Mouse (Mus musculus) embryonic facial prominence, embryonic 12.5 days (tissue): ENCODE results near the gene Arfip1. TPM values are rescaled to one million over a fixed set of nuclear protein-coding genes. Genes with fewer than 3 reads are reported as not detected.
A peak's percentile ranks its signal among the peaks of the same experiment; 100 is the strongest.

Source experiments
- ATAC-seq: fragments of 200-750 bp; cut with Nextera tagmentation; 2 replicates; pipeline ENCODE4 v1.8.0; 2017; ENCODE audit not compliant: insufficient number of reproducible peaks, insufficient read depth, low FRiP score, low TSS enrichment
- H3K27ac ChIP-seq: fragments of 300-500 bp; sonication (generic); 2 replicates; pipeline ENCODE4 v1.5.1; 2016; ENCODE audit warnings: mild to moderate bottlenecking
- H3K27me3 ChIP-seq: fragments of 300-500 bp; sonication (generic); 2 replicates; pipeline ENCODE4 v1.6.1; 2016; ENCODE audit warnings: mild to moderate bottlenecking, moderate library complexity
- H3K36me3 ChIP-seq: fragments of 300-500 bp; sonication (generic); 2 replicates; pipeline ENCODE4 v1.6.1; 2016; ENCODE audit warnings: mild to moderate bottlenecking
- H3K4me1 ChIP-seq: fragments of 300-500 bp; sonication (generic); 2 replicates; pipeline ENCODE4 v1.6.1; 2016
- H3K4me2 ChIP-seq: fragments of 300-500 bp; sonication (generic); replicated peaks from 2 replicates; pipeline ENCODE4 v1.6.1; 2016; ENCODE audit warnings: mild to moderate bottlenecking, moderate library complexity
- H3K4me3 ChIP-seq: fragments of 300-500 bp; sonication (generic); 2 replicates; pipeline ENCODE4 v1.5.1; 2016; ENCODE audit warnings: mild to moderate bottlenecking
- H3K9ac ChIP-seq: fragments of 300-500 bp; sonication (generic); 2 replicates; pipeline ENCODE4 v1.6.1; 2016; ENCODE audit warnings: mild to moderate bottlenecking, moderate library complexity
- H3K9me3 ChIP-seq: fragments of 300-500 bp; sonication (generic); 2 replicates; pipeline ENCODE4 v1.6.1; 2016; ENCODE audit warnings: mild to moderate bottlenecking, moderate library complexity
- WGBS: fragments of 180-500 bp; shearing (Covaris S2); methylation state at CpG from one replicate; pipeline ENCODE4 v1.1.7; 2016; 5-methylcytosine and 5-hydroxymethylcytosine counted together
- polyA plus RNA-seq: library from polyadenylated mRNA; unstranded; fragments of >200 nt; fragmentation: Nextera tagmentation; extraction: Ambion mirVana; gene quantifications from 2 replicates; pipeline ENCODE4 v1.2.1, GENCODE M21; 2016

Gene Arfip1
- 35.8 and 39.6 TPM in 2 replicates for polyA plus RNA-seq

DNA sequence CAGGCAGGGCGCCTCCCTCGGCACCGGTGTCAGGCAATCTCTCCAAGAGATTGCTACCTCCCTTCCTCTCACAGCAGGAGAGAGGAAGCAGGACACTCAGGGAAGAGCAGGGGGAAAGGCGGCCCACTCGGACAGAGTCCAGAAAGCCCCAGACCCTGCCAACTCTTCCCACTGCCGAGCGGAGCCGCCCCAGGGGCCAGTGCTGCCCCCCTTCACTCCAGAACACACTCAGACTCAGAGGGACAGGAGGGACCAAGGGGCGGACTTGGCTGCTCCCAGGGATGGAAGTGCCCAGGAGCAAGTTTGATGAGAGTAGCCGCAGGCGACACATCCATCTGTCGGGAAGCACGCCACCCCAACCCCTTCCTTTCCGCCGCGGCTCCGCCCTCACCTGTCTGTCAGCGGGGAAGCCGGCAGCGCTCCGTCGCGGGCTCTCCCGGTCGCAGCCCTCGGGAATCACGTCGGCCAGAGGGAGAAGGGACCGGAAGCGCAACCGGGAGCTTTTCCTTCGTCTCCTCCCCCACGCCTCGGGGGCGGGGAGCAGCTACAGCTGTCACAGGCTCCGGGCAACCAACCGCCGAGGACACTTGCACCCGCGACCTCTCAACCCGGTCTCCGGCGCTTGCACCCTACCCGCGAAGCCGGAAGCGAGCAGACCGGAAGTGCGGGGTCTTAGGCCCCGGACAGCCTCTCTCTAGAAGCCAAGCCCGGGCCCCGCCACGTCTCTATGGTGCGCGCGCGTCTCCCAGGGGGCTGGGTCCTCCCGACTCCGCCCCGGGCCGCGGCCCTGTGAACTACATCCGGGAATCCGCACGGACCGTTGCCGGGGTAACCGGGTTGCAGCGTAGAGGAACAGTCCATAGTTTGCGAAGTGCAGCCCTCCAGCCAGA lies at the start of gene Arfip1:
Gene Arfip1, minus strand, starts transcription at position 603 of the 890 bp plus-strand sequence.
- WGBS = under 1% methylated on average over 60 of the region's 70 CpGs
- Histone ChIP-seq H3K9me3 (no peaks in the 10 kb centered on the region), H3K4me2 (peak within 1 kb of the TSS; percentile 87), H3K4me1 (peaks cover 20% of the 10 kb centered on the region), H3K27ac (peak within 1 kb of the TSS; percentile 84), H3K9ac (peak within 1 kb of the TSS; percentile 87), H3K27me3 (no peaks in the 10 kb centered on the region), H3K4me3 (peak within 1 kb of the TSS; percentile 75), H3K36me3 (no peaks in the 10 kb centered on the region)
- ATAC-seq = peak; percentile 99

GRCm38 (mm10) chr3:84631586-84631985 lies 49.2 kb upstream of the Arfip1 start:
- no peak for ATAC-seq
- Histone ChIP-seq H3K9me3 (no peaks in the 10 kb centered on the region), H3K4me1 (no peaks in the 10 kb centered on the region), H3K27ac (no peak overlapping the region), H3K9ac (no peak overlapping the region), H3K36me3 (no peaks in the 10 kb centered on the region), H3K27me3 (no peaks in the 10 kb centered on the region), H3K4me3 (no peak overlapping the region), H3K4me2 (no peak overlapping the region)
- 95% methylated on average over 9 of the region's 9 CpGs for WGBS

DNA sequence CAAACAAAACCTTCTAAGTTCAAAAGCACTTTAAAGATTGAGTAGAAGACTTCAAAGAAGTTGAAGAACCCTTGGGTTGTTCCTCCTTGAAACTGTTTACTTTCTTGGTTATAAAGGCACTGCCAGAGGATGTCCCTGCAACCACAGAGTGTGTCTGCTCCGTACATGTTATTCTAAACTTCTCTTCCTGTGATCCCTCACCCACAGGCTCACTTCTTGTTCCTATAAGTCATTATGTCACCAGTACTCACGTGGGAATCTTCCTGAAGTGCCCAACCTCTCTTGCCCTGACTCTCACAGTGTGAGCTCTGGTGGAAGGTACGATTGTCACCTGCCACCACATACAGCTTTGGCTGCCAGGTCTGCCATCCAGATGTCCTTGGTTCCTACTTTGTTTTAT lies 39.6 kb upstream of the Arfip1 start:
- H3K4me3 ChIP-seq = no peak overlapping the region
- H3K4me1 ChIP-seq = no peaks in the 10 kb centered on the region
- no peak overlapping the region for H3K27ac ChIP-seq
- H3K27me3 ChIP-seq = no peaks in the 10 kb centered on the region
- H3K9me3 ChIP-seq = no peaks in the 10 kb centered on the region
- no peak for ATAC-seq
- no peak overlapping the region for H3K4me2 ChIP-seq
- no peak overlapping the region for H3K9ac ChIP-seq
- WGBS = 70% methylated on average over 3 of the region's 3 CpGs
- H3K36me3 ChIP-seq = no peaks in the 10 kb centered on the region

GRCm38 (mm10) chr3:84619725-84620124 lies 37.3 kb upstream of the Arfip1 start:
- Histone ChIP-seq H3K4me1 (no peaks in the 10 kb centered on the region), H3K27me3 (no peaks in the 10 kb centered on the region), H3K4me3 (no peak overlapping the region), H3K9me3 (no peaks in the 10 kb centered on the region), H3K4me2 (no peak overlapping the region), H3K36me3 (no peaks in the 10 kb centered on the region), H3K9ac (no peak overlapping the region), H3K27ac (no peak overlapping the region)
- 90% methylated on average over 6 of the region's 6 CpGs for WGBS
- no peak for ATAC-seq

DNA sequence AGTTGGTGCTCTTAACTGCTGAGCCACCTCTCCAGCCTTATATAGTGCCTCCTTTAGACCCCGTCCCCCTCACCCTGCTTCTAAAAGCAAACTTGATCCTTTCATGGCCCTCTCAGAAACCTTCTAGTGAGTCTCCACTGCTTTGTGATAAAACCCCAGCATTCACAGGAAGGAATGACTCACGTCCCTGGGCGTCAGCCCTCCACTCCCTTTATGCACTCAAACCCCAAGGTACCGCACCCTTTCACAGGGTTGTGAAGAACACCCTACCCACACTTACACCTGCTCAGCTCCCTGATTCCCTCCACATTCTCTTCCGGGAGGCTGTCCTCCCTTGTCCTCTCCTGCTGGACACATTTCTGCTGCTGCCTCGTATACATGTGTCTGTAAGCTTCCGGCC lies 36.6 kb upstream of the Arfip1 start:
- H3K36me3 ChIP-seq = no peaks in the 10 kb centered on the region
- no peak overlapping the region for H3K4me3 ChIP-seq
- 95% methylated on average over 7 of the region's 7 CpGs for WGBS
- ATAC-seq = no peak
- H3K27me3 ChIP-seq = no peaks in the 10 kb centered on the region
- H3K27ac ChIP-seq = no peak overlapping the region
- H3K4me2 ChIP-seq = no peak overlapping the region
- H3K4me1 ChIP-seq = no peaks in the 10 kb centered on the region
- no peaks in the 10 kb centered on the region for H3K9me3 ChIP-seq
- no peak overlapping the region for H3K9ac ChIP-seq

- Histone ChIP-seq H3K9ac (no peak overlapping the region), H3K4me2 (no peak overlapping the region), H3K27ac (no peak overlapping the region), H3K9me3 (no peaks in the 10 kb centered on the region), H3K4me1 (no peaks in the 10 kb centered on the region), H3K27me3 (no peaks in the 10 kb centered on the region), H3K4me3 (no peak overlapping the region), H3K36me3 (no peaks in the 10 kb centered on the region)
- no peak for ATAC-seq
- 88% methylated on average over 2 of the region's 2 CpGs for WGBS
These were observed 36.2 kb upstream of the Arfip1 start for GRCm38 (mm10) chr3:84618627-84619026.

- Histone ChIP-seq H3K9me3 (no peaks in the 10 kb centered on the region), H3K27ac (no peak overlapping the region), H3K27me3 (no peaks in the 10 kb centered on the region), H3K4me3 (no peak overlapping the region), H3K4me1 (no peaks in the 10 kb centered on the region), H3K4me2 (no peak overlapping the region), H3K36me3 (no peaks in the 10 kb centered on the region), H3K9ac (no peak overlapping the region)
- WGBS = 38% methylated on average over 7 of the region's 7 CpGs
- no peak for ATAC-seq
These were observed 33.4 kb upstream of the Arfip1 start for GRCm38 (mm10) chr3:84615856-84616225.

- no peaks in the 10 kb centered on the region for H3K36me3 ChIP-seq
- no peak for ATAC-seq
- H3K4me2 ChIP-seq = no peak overlapping the region
- no peak overlapping the region for H3K9ac ChIP-seq
- no peaks in the 10 kb centered on the region for H3K9me3 ChIP-seq
- H3K4me3 ChIP-seq = no peak overlapping the region
- H3K27ac ChIP-seq = no peak overlapping the region
- H3K4me1 ChIP-seq = no peaks in the 10 kb centered on the region
- no peaks in the 10 kb centered on the region for H3K27me3 ChIP-seq
- 24% methylated on average over 5 of the region's 5 CpGs for WGBS
These were observed 32.8 kb upstream of the Arfip1 start for GRCm38 (mm10) chr3:84615050-84615855.

DNA sequence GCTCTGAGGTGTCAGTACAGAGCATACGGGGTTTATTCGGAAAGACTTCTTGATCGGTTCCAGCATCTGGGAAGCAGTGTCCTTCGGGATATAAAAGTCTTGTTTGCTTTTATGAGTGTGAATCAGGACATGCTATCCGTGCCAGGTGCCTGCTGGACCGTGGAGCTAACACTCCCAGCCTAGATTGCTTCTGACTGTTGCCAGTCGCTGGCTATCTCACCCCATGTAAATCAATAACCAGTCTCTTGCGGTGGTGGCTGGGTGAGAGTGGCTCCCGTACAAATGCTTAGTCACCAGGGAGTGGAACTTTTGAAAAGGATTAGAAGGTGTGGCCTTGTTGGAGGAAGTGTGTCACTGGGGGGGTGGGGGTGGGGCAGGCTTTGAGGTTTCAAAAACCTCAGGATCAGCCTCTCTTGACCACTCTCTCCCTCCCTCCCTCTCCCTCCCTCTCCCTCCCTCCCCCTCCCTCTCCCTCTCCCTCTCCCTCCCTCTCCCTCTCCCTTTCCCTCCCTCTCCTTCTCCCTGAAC lies 27.8 kb upstream of the Arfip1 start:
- H3K27me3 ChIP-seq = no peaks in the 10 kb centered on the region
- H3K27ac ChIP-seq = no peak overlapping the region
- WGBS = 84% methylated on average over 9 of the region's 9 CpGs
- no peaks in the 10 kb centered on the region for H3K36me3 ChIP-seq
- H3K4me3 ChIP-seq = no peak overlapping the region
- ATAC-seq = no peak
- no peak overlapping the region for H3K9ac ChIP-seq
- H3K9me3 ChIP-seq = no peaks in the 10 kb centered on the region
- H3K4me2 ChIP-seq = no peak overlapping the region
- H3K4me1 ChIP-seq = no peaks in the 10 kb centered on the region

DNA sequence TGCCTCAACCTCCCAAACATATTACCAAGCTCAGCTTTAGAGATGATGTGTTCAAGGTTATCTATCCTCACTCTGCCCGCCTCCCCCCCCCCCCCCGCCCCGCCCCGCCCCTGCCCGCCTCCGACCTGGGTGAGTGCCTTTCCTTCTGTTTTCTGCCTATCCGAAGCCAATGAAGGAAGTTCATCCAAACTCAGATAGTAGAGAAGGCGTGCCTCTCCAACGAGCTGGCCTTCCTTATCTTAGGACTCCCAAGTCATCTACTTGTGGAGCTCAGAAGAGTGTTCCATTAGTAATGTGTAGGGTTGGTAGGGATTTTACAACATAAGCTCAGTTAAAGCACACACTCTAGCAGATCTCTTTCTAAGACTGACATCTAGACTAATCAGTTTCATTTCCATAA lies 20.8 kb upstream of the Arfip1 start:
- Histone ChIP-seq H3K27ac (no peak overlapping the region), H3K36me3 (no peaks in the 10 kb centered on the region), H3K9ac (no peak overlapping the region), H3K4me3 (no peak overlapping the region), H3K4me1 (no peaks in the 10 kb centered on the region), H3K4me2 (no peak overlapping the region), H3K9me3 (no peaks in the 10 kb centered on the region), H3K27me3 (no peaks in the 10 kb centered on the region)
- WGBS = 70% methylated on average over 6 of the region's 9 CpGs
- no peak for ATAC-seq

DNA sequence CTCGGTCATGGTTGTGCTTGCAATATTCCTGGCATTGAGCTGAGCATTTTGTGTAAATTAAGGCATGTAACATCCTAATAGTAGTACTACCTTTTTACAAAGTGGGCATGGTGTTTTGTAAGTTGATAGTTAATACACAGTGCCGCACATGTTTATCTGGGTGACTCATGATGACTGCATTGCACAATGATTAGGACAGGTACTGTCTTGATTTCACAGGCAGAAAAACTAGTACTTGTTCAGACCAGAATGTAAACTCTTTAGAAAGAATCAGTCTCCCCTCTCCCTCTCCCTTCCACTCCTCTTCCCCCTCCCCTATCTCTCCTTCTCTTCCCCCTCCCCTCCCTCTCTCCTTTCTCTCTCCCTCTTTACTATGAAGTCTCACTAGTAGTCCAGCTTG lies 20.3 kb upstream of the Arfip1 start:
- Histone ChIP-seq H3K27ac (no peak overlapping the region), H3K4me2 (no peak overlapping the region), H3K27me3 (no peaks in the 10 kb centered on the region), H3K4me1 (no peaks in the 10 kb centered on the region), H3K4me3 (no peak overlapping the region), H3K9me3 (no peaks in the 10 kb centered on the region), H3K9ac (no peak overlapping the region), H3K36me3 (no peaks in the 10 kb centered on the region)
- WGBS = 85% methylated on average over 2 of the region's 2 CpGs
- no peak for ATAC-seq
